Comparison of ENCODE assay signal across 8 mouse cellular contexts in the genomic region with DNA sequence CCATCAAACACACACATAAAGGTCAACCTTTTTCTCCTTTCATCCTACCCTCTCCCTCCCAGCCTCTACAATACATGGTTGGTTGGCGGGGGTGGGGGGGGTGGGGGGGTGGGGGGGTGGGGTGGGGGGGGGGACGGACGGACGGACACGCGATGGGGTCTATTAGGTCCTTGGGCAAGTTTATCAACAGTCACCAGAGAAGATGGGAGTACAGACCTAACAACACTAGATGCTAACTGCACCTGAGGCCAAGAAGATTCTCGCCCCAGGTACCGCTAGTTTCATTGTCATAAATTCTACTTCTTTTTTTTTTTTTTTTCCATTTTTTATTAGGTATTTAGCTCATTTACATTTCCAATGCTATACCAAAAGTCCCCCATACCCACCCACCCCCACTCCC. TPM values are rescaled to one million over a fixed set of nuclear protein-coding genes. Genes with fewer than 3 reads are reported as not detected.
DNase-seq lines count a peak whose midpoint lies in the region; ATAC-seq and TF ChIP-seq lines count a peak whose summit lies in the region.

No protein-coding gene starts in this region.

- H3K9ac ChIP-seq in lung, postnatal 0 days (replicated peaks; ENCODE audit: low read depth): no peak overlapping the region
- no peak overlapping the region for H3K9ac ChIP-seq in limb, embryonic 13.5 days
- H3K9ac ChIP-seq in stomach, embryonic 15.5 days: no peak overlapping the region

- TF ChIP-seq CTCF in lung, postnatal 0 days (IDR thresholded peaks at IDR 0.05): no peak

- peak overlapping the region; percentile 66; the same call in 1 of the 2 replicates for H3K4me3 ChIP-seq in lung, postnatal 0 days (ENCODE audit: low read depth, low read length)
- H3K4me3 ChIP-seq in limb, embryonic 13.5 days: peak overlapping the region; percentile 63; the same call in 1 of the 2 replicates
- peak overlapping the region; percentile 56; the same call in 1 of the 2 replicates for H3K4me3 ChIP-seq in stomach, embryonic 15.5 days (replicated peaks)

- H3K27ac ChIP-seq in lung, postnatal 0 days (ENCODE audit: low read length): no peak overlapping the region
- no peak overlapping the region for H3K27ac ChIP-seq in limb, embryonic 13.5 days
- no peak overlapping the region for H3K27ac ChIP-seq in stomach, embryonic 15.5 days

- ATAC-seq in lung, postnatal 0 days: no peak
- 0 out of 2 replicates have a peak, but pooled peaks have one; percentile 2 for ATAC-seq in limb, embryonic 13.5 days (ENCODE audit: low FRiP score, low read depth)
- ATAC-seq in stomach, embryonic 15.5 days (ENCODE audit: insufficient read depth, low FRiP score, low read depth): no peak

- no peaks in the 10 kb centered on the region for H3K36me3 ChIP-seq in lung, postnatal 0 days (ENCODE audit: insufficient read depth, low read length)
- H3K36me3 ChIP-seq in limb, embryonic 13.5 days: no peaks in the 10 kb centered on the region
- no peaks in the 10 kb centered on the region for H3K36me3 ChIP-seq in stomach, embryonic 15.5 days

- 51% methylated on average over 8 of the region's 8 CpGs for WGBS in lung, postnatal 0 days
- WGBS in limb, embryonic 13.5 days: 69% methylated on average over 8 of the region's 8 CpGs
- 80% methylated on average over 7 of the region's 8 CpGs for WGBS in stomach, embryonic 15.5 days

- no peaks in the 10 kb centered on the region for H3K4me1 ChIP-seq in lung, postnatal 0 days (ENCODE audit: insufficient read depth, low read depth, low read length)
- 0 out of 2 replicates have a peak, but pooled peaks cover 2% of the 10 kb centered on the region for H3K4me1 ChIP-seq in limb, embryonic 13.5 days
- peaks cover 5% of the 10 kb centered on the region; the same call in 1 of the 2 replicates for H3K4me1 ChIP-seq in stomach, embryonic 15.5 days

- peak; percentile 8 for DNase-seq in cerebellum, adult 11 months
- DNase-seq in cerebellum, adult 9-10 months: no peak
- no peak for DNase-seq in lung, postnatal 0 days (ENCODE audit: low spot score)
- no peak for DNase-seq in lung, postnatal 10 days
- DNase-seq in right cerebral cortex, postnatal 14 days: no peak
- no peak for DNase-seq in layer of hippocampus, postnatal 25 days (ENCODE audit: extremely low spot score in 1 of 2, low spot score in 1 of 2)

- H3K27me3 ChIP-seq in lung, postnatal 0 days (replicated peaks; ENCODE audit: insufficient read depth, low read length): no peaks in the 10 kb centered on the region
- H3K27me3 ChIP-seq in limb, embryonic 13.5 days: peaks cover 3% of the 10 kb centered on the region; the same call in 1 of the 2 replicates
- H3K27me3 ChIP-seq in stomach, embryonic 15.5 days (replicated peaks): no peaks in the 10 kb centered on the region

- H3K9me3 ChIP-seq in lung, postnatal 0 days (ENCODE audit: low read length): no peaks in the 10 kb centered on the region
- H3K9me3 ChIP-seq in limb, embryonic 13.5 days: no peaks in the 10 kb centered on the region
- H3K9me3 ChIP-seq in stomach, embryonic 15.5 days: no peaks in the 10 kb centered on the region

- TF ChIP-seq EP300 in lung, postnatal 0 days (IDR thresholded peaks at IDR 0.05): no peak

- H3K4me2 ChIP-seq in lung, postnatal 0 days (replicated peaks; ENCODE audit: low read depth, low read length): peak overlapping the region; percentile 99
- peak overlapping the region; percentile 97 for H3K4me2 ChIP-seq in limb, embryonic 13.5 days (replicated peaks)
- H3K4me2 ChIP-seq in stomach, embryonic 15.5 days: peak overlapping the region; percentile 98

RNA-seq across cellular contexts. Expression of a gene that starts 23.2 kb away (rescaled TPM):
- polyA plus RNA-seq in lung, postnatal 0 days (2015; fragmentation: Nextera tagmentation; extraction: Ambion mirVana): 1.5 and 1.7 TPM in 2 replicates
- polyA plus RNA-seq in limb, embryonic 13.5 days (2015; fragmentation: Nextera tagmentation; extraction: Ambion mirVana): 0.31 TPM in 1 of 2 replicates, not detected in the other
- 23.6 and 25.4 TPM in 2 replicates for polyA plus RNA-seq in stomach, embryonic 15.5 days (2015; fragmentation: Nextera tagmentation; extraction: Ambion mirVana)
- total RNA-seq in layer of hippocampus, postnatal 25 days (2021): not detected

RNA-seq across cellular contexts. Expression of a gene that starts 26.5 kb away (rescaled TPM):
- 28.1 TPM in 2 replicates for polyA plus RNA-seq in lung, postnatal 0 days (2015; fragmentation: Nextera tagmentation; extraction: Ambion mirVana)
- polyA plus RNA-seq in limb, embryonic 13.5 days (2015; fragmentation: Nextera tagmentation; extraction: Ambion mirVana): 66.3 and 67.1 TPM in 2 replicates
- 53.4 and 56.8 TPM in 2 replicates for polyA plus RNA-seq in stomach, embryonic 15.5 days (2015; fragmentation: Nextera tagmentation; extraction: Ambion mirVana)
- 10 to 100 TPM; 47.0 to 49.1 TPM for total RNA-seq in layer of hippocampus, postnatal 25 days (2021)
